Mouse (Mus musculus): ENCODE results near the gene Rin3. TPM values are rescaled to one million over a fixed set of nuclear protein-coding genes. Genes with fewer than 3 reads are reported as not detected.

Gene Rin3
- polyA plus RNA-seq, 1 experiment from 2014 or later: 3.7 TPM

DNA sequence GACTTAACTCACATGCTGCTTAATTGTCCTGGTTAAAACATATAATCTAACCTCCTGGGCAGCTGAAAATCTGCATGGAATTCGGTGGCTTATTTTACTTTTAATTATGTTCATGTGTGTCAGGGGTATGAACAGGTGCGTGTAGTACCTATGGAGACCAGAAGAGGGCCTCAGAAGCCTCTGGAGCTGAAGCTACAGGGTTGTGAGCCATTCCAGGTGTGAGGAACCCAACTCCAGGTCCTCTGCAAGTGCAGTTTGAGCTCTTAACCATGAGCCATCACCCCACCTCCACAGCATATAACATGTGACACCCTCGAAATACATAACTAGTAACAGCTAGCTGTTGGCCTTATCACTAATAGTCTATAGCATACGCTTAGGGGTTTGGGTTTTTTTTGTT lies 109.1 kb downstream of the Rin3 start:
- Histone ChIP-seq H3K9me3 (no peaks in the 10 kb centered on the region), H3K27me3 (peaks cover 29% of the 10 kb centered on the region), H3K27ac (no peak overlapping the region), H3K4me3 (replicated peaks) (no peak overlapping the region), H3K36me3 (peaks cover 22% of the 10 kb centered on the region), H3K4me2 (replicated peaks) (no peak overlapping the region), H3K9ac (replicated peaks) (no peak overlapping the region), H3K4me1 (replicated peaks) (peaks cover 10% of the 10 kb centered on the region)
- 70% methylated on average over 4 of the region's 4 CpGs for WGBS
- no peak for ATAC-seq

GRCm38 (mm10) chr12:102394496-102394895 lies 111.6 kb downstream of the Rin3 start:
- Histone ChIP-seq H3K4me3 (replicated peaks) (no peak overlapping the region), H3K27me3 (peaks cover 35% of the 10 kb centered on the region), H3K36me3 (peaks cover 35% of the 10 kb centered on the region), H3K4me2 (replicated peaks) (no peak overlapping the region), H3K27ac (no peak overlapping the region), H3K9me3 (no peaks in the 10 kb centered on the region), H3K4me1 (replicated peaks) (peaks cover 10% of the 10 kb centered on the region), H3K9ac (replicated peaks) (no peak overlapping the region)
- ATAC-seq: no peak
- WGBS: 96% methylated on average over 7 of the region's 7 CpGs

GRCm38 (mm10) chr12:102395537-102395936 lies 112.7 kb downstream of the Rin3 start:
- H3K4me1 ChIP-seq (replicated peaks): peaks cover 10% of the 10 kb centered on the region
- no peak overlapping the region for H3K27ac ChIP-seq
- H3K9ac ChIP-seq (replicated peaks): no peak overlapping the region
- no peak overlapping the region for H3K4me3 ChIP-seq (replicated peaks)
- H3K4me2 ChIP-seq (replicated peaks): no peak overlapping the region
- peaks cover 34% of the 10 kb centered on the region for H3K27me3 ChIP-seq
- 63% methylated on average over 9 of the region's 9 CpGs for whole genome bisulfite sequencing
- H3K9me3 ChIP-seq: no peaks in the 10 kb centered on the region
- peaks cover 42% of the 10 kb centered on the region for H3K36me3 ChIP-seq
- ATAC-seq: no peak

DNA sequence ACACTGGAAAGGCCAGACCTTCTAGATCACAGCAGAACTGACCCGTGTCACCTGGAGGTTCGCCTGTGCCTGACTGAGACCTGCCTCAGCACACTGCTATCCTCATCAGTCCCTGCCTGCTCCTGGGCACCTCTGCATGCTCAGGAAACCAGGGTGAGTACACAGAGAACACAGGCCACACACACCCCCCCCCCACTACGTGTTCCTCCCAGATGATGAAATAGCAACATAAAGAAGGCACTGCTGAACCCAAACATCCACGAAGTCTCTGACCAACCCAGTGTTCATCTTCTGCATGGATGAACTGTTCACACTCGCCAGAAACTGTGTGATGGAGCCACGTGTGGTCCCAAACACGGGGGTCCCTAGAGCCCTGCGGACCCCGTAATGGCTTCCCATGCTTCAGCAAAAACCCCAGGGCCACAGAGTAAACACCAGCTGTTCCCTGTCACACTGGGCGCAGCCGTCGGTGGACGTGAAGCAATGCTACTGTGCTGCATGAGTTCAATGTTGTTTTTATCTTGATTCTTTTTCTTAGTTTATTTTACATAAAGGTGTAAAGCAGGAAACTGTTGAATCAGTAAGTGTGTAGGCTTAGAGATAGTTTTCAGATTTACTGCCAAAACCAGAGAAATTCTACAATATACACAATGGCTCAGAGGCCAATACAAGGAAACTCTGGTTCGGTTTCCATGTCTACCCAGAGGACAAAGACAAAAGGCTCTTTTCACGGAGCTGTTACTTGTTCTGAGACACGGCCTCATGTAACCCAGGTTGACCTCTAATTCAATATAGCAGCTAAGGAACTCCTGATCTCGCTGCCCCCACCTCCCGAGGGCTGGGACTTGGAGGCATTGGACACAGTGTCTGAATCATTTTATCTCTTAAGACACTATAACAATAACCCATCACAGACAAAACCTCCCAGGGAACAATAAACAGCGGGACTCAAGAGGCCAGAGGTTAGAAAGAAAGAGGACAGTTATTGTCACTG lies 113.4 kb downstream of the Rin3 start:
- WGBS: 36% methylated on average over 19 of the region's 19 CpGs
- Histone ChIP-seq H3K36me3 (peaks cover 48% of the 10 kb centered on the region), H3K4me2 (replicated peaks) (no peak overlapping the region), H3K4me1 (replicated peaks) (peaks cover 10% of the 10 kb centered on the region), H3K27ac (no peak overlapping the region), H3K9me3 (no peaks in the 10 kb centered on the region), H3K27me3 (peaks cover 33% of the 10 kb centered on the region), H3K4me3 (replicated peaks) (no peak overlapping the region), H3K9ac (replicated peaks) (no peak overlapping the region)
- ATAC-seq: peak; percentile 39; the same call in 1 of the 2 replicates

DNA sequence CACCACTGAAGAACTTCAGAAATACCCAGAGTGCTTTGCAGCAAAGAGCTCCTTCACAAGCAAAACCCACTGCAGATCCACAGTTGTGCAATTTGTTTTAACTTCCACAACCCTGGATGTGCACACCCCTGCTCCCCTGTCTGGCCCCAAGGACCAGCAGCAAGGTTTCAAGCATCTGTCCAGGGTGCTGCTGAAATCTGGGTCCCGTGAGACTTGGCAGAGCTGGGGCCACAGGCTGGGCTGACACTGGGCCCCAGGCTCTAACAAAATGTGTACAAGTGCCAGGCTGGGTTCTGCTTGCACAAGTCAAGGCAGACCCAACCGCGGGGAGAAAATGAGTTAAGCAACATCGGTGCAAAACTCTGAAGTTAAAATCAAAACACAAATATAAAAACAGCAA lies 115.7 kb downstream of the Rin3 start:
- 96% methylated on average over 4 of the region's 4 CpGs for WGBS
- ATAC-seq: no peak
- no peak overlapping the region for H3K27ac ChIP-seq
- peaks cover 10% of the 10 kb centered on the region for H3K4me1 ChIP-seq (replicated peaks)
- H3K4me2 ChIP-seq (replicated peaks): no peak overlapping the region
- peaks cover 29% of the 10 kb centered on the region for H3K27me3 ChIP-seq
- no peaks in the 10 kb centered on the region for H3K9me3 ChIP-seq
- no peak overlapping the region for H3K9ac ChIP-seq (replicated peaks)
- H3K36me3 ChIP-seq: peaks cover 61% of the 10 kb centered on the region
- H3K4me3 ChIP-seq (replicated peaks): no peak overlapping the region

- no peak for ATAC-seq
- Histone ChIP-seq H3K4me3 (replicated peaks) (no peak overlapping the region), H3K27ac (no peak overlapping the region), H3K4me2 (replicated peaks) (no peak overlapping the region), H3K4me1 (replicated peaks) (no peaks in the 10 kb centered on the region), H3K9me3 (no peaks in the 10 kb centered on the region), H3K9ac (replicated peaks) (no peak overlapping the region), H3K27me3 (no peaks in the 10 kb centered on the region), H3K36me3 (peaks cover 6% of the 10 kb centered on the region)
- WGBS: 95% methylated on average over 13 of the region's 13 CpGs
These were observed 130.3 kb downstream of the Rin3 start for GRCm38 (mm10) chr12:102413171-102413570.

- 95% methylated on average over 6 of the region's 6 CpGs for WGBS
- H3K9me3 ChIP-seq: no peaks in the 10 kb centered on the region
- no peak overlapping the region for H3K27ac ChIP-seq
- H3K4me2 ChIP-seq (replicated peaks): no peak overlapping the region
- H3K4me3 ChIP-seq (replicated peaks): no peak overlapping the region
- no peak for ATAC-seq
- H3K9ac ChIP-seq (replicated peaks): no peak overlapping the region
- no peaks in the 10 kb centered on the region for H3K27me3 ChIP-seq
- peaks cover 4% of the 10 kb centered on the region for H3K4me1 ChIP-seq (replicated peaks)
- H3K36me3 ChIP-seq: peaks cover 6% of the 10 kb centered on the region
These were observed 131.8 kb downstream of the Rin3 start for GRCm38 (mm10) chr12:102414686-102415085.

GRCm38 (mm10) chr12:102416391-102416837 lies 133.6 kb downstream of the Rin3 start:
- Histone ChIP-seq H3K9ac (replicated peaks) (no peak overlapping the region), H3K36me3 (peaks cover 8% of the 10 kb centered on the region), H3K4me2 (replicated peaks) (no peak overlapping the region), H3K4me1 (replicated peaks) (peaks cover 4% of the 10 kb centered on the region), H3K27me3 (no peaks in the 10 kb centered on the region), H3K9me3 (no peaks in the 10 kb centered on the region), H3K4me3 (replicated peaks) (no peak overlapping the region), H3K27ac (no peak overlapping the region)
- 0 out of 2 replicates have a peak, but pooled peaks have one; percentile 20 for ATAC-seq
- WGBS: 52% methylated on average over 7 of the region's 7 CpGs

DNA sequence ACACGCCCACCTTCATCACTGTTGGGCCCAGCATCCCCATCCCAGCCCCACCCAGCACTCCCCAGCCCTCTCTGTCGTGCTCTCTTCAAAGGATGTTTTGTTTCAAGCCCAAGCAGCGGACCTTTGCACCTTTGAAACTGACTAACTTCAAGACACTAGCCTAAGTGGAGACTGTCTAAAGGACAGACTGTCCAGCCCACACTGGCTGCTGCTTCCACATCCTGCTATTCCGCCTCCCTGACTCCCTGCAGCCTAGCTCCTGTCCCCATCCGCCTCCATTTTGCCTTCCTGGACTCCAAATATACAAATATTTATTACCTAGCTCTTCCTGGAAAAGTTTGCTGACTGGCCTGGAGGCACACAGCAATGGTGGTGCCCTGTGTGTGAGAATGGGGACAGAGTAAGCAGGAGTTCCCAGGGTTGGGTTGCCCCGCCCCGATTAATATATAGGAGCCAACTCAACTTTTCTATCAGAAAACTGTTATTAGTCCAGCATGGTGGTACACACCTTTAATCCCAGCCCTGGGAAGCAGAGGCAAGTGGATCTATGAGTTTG lies 134.2 kb downstream of the Rin3 start:
- no peak for ATAC-seq
- Histone ChIP-seq H3K4me3 (replicated peaks) (no peak overlapping the region), H3K27ac (no peak overlapping the region), H3K4me2 (replicated peaks) (no peak overlapping the region), H3K9me3 (no peaks in the 10 kb centered on the region), H3K36me3 (peaks cover 10% of the 10 kb centered on the region), H3K27me3 (no peaks in the 10 kb centered on the region), H3K9ac (replicated peaks) (no peak overlapping the region), H3K4me1 (replicated peaks) (peaks cover 4% of the 10 kb centered on the region)
- 72% methylated on average over 7 of the region's 7 CpGs for WGBS

DNA sequence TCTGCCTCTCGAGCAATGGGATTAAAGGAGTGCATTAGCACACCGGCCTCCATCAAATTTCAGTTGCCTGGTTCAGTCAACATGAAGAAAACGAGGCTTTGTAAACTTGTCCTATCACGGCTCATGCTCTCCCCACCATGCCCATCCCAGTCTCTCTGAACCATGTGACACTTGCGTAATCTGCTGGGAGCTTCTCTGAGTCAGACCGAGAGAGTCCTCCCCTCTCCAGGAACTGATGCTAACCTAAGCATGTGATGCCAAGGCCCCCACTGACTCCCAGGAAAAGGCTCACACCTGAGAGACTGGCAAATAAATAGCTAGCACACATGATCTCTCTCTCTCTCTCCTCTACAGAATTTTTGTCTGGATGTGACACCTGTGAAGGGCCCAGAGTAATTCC lies 134.9 kb downstream of the Rin3 start:
- Histone ChIP-seq H3K36me3 (peaks cover 16% of the 10 kb centered on the region), H3K4me1 (replicated peaks) (peaks cover 4% of the 10 kb centered on the region), H3K27ac (no peak overlapping the region), H3K9me3 (no peaks in the 10 kb centered on the region), H3K4me2 (replicated peaks) (no peak overlapping the region), H3K27me3 (no peaks in the 10 kb centered on the region), H3K9ac (replicated peaks) (no peak overlapping the region), H3K4me3 (replicated peaks) (no peak overlapping the region)
- ATAC-seq: no peak
- 92% methylated on average over 6 of the region's 6 CpGs for WGBS

GRCm38 (mm10) chr12:102419544-102419943 lies 136.7 kb downstream of the Rin3 start:
- H3K4me1 ChIP-seq (replicated peaks): peaks cover 4% of the 10 kb centered on the region
- peaks cover 19% of the 10 kb centered on the region for H3K36me3 ChIP-seq
- peak overlapping the region; percentile 47 for H3K27ac ChIP-seq
- no peak overlapping the region for H3K4me3 ChIP-seq (replicated peaks)
- no peaks in the 10 kb centered on the region for H3K9me3 ChIP-seq
- no peak for ATAC-seq
- WGBS: 42% methylated on average over 3 of the region's 3 CpGs
- no peak overlapping the region for H3K4me2 ChIP-seq (replicated peaks)
- H3K9ac ChIP-seq (replicated peaks): no peak overlapping the region
- H3K27me3 ChIP-seq: no peaks in the 10 kb centered on the region

DNA sequence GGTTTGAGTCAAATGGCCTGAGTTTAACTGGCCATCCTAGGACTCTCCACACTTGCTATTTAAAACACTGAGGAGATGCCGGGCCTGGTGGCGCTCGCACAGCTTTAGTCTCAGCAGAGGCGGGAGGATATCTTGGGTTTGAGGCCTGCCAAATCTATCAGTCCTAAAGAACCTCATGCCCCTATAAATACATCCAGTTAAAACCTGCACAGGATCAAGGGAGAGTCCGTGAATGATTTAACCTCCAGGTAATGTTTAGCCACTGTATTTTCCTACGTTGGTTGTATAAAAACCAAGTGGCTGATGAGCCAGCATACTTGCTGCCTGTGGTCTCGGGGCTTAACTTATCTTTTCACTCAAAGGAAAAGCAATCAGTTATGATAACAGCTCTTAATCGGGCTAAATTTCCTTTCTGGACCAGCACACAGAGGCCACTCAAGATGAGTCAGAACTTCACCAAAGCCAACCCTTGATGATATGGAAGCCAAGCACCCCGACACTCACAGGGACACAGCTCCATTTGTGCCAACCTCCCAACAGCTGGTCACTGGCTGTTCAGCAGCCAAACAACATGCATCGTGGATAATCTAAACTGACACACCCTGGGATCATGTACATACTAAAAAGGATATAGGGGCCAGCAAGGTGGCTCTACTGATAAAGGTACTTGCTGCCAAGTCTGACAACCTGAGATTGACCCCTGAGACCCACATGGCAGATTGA lies 137.5 kb downstream of the Rin3 start:
- no peak overlapping the region for H3K4me3 ChIP-seq (replicated peaks)
- H3K4me2 ChIP-seq (replicated peaks): no peak overlapping the region
- H3K27ac ChIP-seq: no peak overlapping the region
- no peak for ATAC-seq
- H3K9ac ChIP-seq (replicated peaks): no peak overlapping the region
- H3K36me3 ChIP-seq: peaks cover 19% of the 10 kb centered on the region
- H3K27me3 ChIP-seq: no peaks in the 10 kb centered on the region
- WGBS: 92% methylated on average over 10 of the region's 10 CpGs
- peaks cover 4% of the 10 kb centered on the region for H3K4me1 ChIP-seq (replicated peaks)
- no peaks in the 10 kb centered on the region for H3K9me3 ChIP-seq

Data from midbrain, embryonic 13.5 days (tissue).